Mouse (Mus musculus) heart, embryonic 13.5 days (tissue): ENCODE results near the gene Xrcc5. TPM values are rescaled to one million over a fixed set of nuclear protein-coding genes. Genes with fewer than 3 reads are reported as not detected.

ENCODE experiments used
- ATAC-seq: fragments of 200-750 bp; cut with Nextera tagmentation; 2 replicates; pipeline ENCODE4 v1.8.0; 2017; ENCODE audit warnings: moderate TSS enrichment; ENCODE audit not compliant: insufficient number of reproducible peaks, low FRiP score, low TSS enrichment; ENCODE audit errors: extremely low read depth
- H3K27ac ChIP-seq: fragments of 300-500 bp; sonication (generic); replicated peaks from 2 replicates; pipeline ENCODE4 v1.5.1; 2015; ENCODE audit warnings: moderate library complexity, mild to moderate bottlenecking, inconsistent platforms
- H3K27me3 ChIP-seq: fragments of 300-500 bp; sonication (generic); replicated peaks from 2 replicates; pipeline ENCODE4 v1.6.1; 2015; ENCODE audit warnings: mild to moderate bottlenecking, inconsistent platforms
- H3K36me3 ChIP-seq: fragments of 300-500 bp; sonication (generic); 2 replicates; pipeline ENCODE4 v1.6.1; 2015; ENCODE audit warnings: mild to moderate bottlenecking, inconsistent platforms
- H3K4me1 ChIP-seq: fragments of 300-500 bp; sonication (generic); 2 replicates; pipeline ENCODE4 v1.6.1; 2015; ENCODE audit warnings: inconsistent platforms
- H3K4me2 ChIP-seq: fragments of 300-500 bp; sonication (generic); 2 replicates; pipeline ENCODE4 v1.6.1; 2015; ENCODE audit warnings: inconsistent platforms, mild to moderate bottlenecking, moderate library complexity
- H3K4me3 ChIP-seq: fragments of 300-500 bp; sonication (generic); 2 replicates; pipeline ENCODE4 v1.5.1; 2015; ENCODE audit warnings: moderate library complexity, mild to moderate bottlenecking, inconsistent platforms
- H3K9ac ChIP-seq: fragments of 300-500 bp; sonication (generic); 2 replicates; pipeline ENCODE4 v1.6.1; 2015; ENCODE audit warnings: inconsistent platforms, mild to moderate bottlenecking, moderate library complexity
- H3K9me3 ChIP-seq: fragments of 300-500 bp; sonication (generic); 2 replicates; pipeline ENCODE4 v1.6.1; 2016; ENCODE audit warnings: inconsistent platforms
- WGBS: fragments of 180-500 bp; shearing (Covaris S2); methylation state at CpG from one replicate; pipeline ENCODE4 v1.1.7; 2015; ENCODE audit warnings: mixed read lengths; 5-methylcytosine and 5-hydroxymethylcytosine counted together
- polyA plus RNA-seq: library from polyadenylated mRNA; unstranded; fragments of >200 nt; fragmentation: Nextera tagmentation; extraction: Ambion mirVana; gene quantifications from 2 replicates; pipeline ENCODE4 v1.2.1, GENCODE M21; 2015

The Xrcc5 gene
- polyA plus RNA-seq, 1 experiment from 2014 or later: 18.1 TPM

GRCm38 (mm10) chr1:72420220-72420619, 113.0 kb downstream of the Xrcc5 start:
- Histone ChIP-seq H3K4me3 (no peak overlapping the region), H3K9ac (no peak overlapping the region), H3K27me3 (peaks cover 6% of the 10 kb centered on the region; the same call in 1 of the 2 replicates), H3K27ac (no peak overlapping the region), H3K36me3 (no peaks in the 10 kb centered on the region), H3K9me3 (no peaks in the 10 kb centered on the region), H3K4me2 (no peak overlapping the region), H3K4me1 (no peaks in the 10 kb centered on the region)
- ATAC-seq: no peak
- WGBS: 86% methylated on average over 2 of the region's 2 CpGs

GRCm38 (mm10) chr1:72422121-72422520, 114.9 kb downstream of the Xrcc5 start:
- ATAC-seq: no peak

DNA sequence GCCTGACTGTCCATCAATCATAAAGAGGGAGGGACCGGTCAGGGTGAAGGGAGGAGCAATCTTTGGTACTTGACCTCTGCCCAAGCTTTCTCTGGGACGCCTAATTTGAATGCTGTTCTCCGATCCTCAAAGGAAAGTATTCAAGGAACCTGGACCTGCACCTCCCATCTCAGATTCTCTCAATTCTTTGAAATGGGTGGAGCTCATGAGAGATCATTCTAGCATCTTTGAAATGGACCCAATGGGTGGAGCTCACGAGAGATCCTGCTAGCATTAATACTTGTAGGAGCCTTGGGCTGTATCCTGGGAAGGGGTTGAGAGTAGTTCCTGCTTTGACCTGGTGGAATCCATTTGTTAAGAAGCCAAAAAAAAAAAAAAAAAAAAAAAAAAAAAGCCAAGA, 119.2 kb downstream of the Xrcc5 start:
- Histone ChIP-seq H3K36me3 (no peaks in the 10 kb centered on the region), H3K27ac (no peak overlapping the region), H3K4me3 (no peak overlapping the region), H3K9me3 (no peaks in the 10 kb centered on the region), H3K9ac (no peak overlapping the region), H3K4me1 (no peaks in the 10 kb centered on the region), H3K27me3 (peaks cover 6% of the 10 kb centered on the region; the same call in 1 of the 2 replicates), H3K4me2 (no peak overlapping the region)
- WGBS: 71% methylated on average over 4 of the region's 4 CpGs
- no peak for ATAC-seq

More at GRCm38 (mm10) chr1:72422121-72422520, 114.9 kb downstream of the Xrcc5 start:
- Histone ChIP-seq H3K36me3 (no peaks in the 10 kb centered on the region), H3K4me3 (no peak overlapping the region), H3K27me3 (peaks cover 6% of the 10 kb centered on the region; the same call in 1 of the 2 replicates), H3K4me2 (no peak overlapping the region), H3K9me3 (no peaks in the 10 kb centered on the region), H3K27ac (no peak overlapping the region), H3K9ac (no peak overlapping the region), H3K4me1 (no peaks in the 10 kb centered on the region)
- 81% methylated on average over 4 of the region's 4 CpGs for WGBS

DNA sequence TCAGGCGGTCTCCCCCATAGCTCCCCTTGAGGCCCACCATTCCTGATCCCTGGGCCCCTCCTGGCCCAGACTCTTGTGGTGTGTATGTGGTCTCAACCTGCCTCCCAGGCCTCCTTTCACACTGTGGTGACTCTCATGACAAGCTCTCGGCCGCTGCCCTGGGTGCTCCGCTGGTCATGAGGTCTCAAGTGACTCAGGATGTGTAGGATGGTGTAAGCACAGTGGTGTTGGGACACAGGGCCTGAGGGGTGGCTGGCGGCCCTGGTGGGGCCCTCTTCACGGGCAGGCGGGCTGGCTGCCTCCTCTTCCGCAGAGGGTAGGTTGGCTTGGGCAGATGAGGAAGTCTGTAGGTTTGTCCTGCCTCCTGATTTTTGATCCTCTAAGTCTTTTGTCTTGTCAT, 121.3 kb downstream of the Xrcc5 start:
- 80% methylated on average over 8 of the region's 8 CpGs for WGBS
- H3K27me3 ChIP-seq: peaks cover 14% of the 10 kb centered on the region; the same call in 1 of the 2 replicates
- H3K9me3 ChIP-seq: no peaks in the 10 kb centered on the region
- no peak for ATAC-seq
- H3K36me3 ChIP-seq: no peaks in the 10 kb centered on the region
- H3K27ac ChIP-seq: no peak overlapping the region
- no peak overlapping the region for H3K4me2 ChIP-seq
- no peaks in the 10 kb centered on the region for H3K4me1 ChIP-seq
- no peak overlapping the region for H3K9ac ChIP-seq
- H3K4me3 ChIP-seq: no peak overlapping the region

DNA sequence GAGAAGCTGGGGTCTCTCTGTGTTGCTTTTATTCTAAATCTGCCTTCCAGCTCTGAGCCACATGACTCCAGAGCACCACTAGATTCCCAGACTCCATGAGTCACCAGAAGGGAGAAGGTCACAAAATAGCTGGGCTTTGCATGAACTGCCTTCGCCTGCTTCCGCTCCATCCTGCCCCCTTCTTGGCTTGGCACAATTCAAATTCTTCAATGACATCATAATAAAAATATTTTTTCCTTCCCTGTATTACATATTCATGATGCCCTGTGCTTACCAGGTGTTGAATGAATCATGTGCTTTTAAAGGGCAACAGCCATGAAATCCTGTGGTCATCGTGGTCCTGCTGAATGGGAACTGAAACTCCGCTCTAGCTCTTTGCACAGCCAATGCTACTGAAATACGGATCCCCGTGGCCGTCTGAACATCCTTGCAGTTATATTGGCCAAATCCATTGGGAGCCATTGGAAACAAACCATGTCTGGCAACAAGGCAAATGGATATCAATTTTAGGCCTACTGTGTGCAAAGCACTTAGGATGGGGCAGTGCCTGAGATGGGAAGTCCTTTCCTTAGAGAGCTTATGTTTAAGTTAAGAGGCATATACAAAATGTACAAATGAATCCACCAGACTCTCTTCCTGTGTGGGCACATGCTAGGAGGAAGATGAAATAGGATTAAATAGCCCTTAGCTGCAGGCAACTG, 122.0 kb downstream of the Xrcc5 start:
- H3K4me2 ChIP-seq: no peak overlapping the region
- peaks cover 8% of the 10 kb centered on the region; the same call in 1 of the 2 replicates for H3K27me3 ChIP-seq
- H3K9ac ChIP-seq: no peak overlapping the region
- no peak overlapping the region for H3K27ac ChIP-seq
- H3K9me3 ChIP-seq: no peaks in the 10 kb centered on the region
- H3K36me3 ChIP-seq: no peaks in the 10 kb centered on the region
- WGBS: 84% methylated on average over 7 of the region's 7 CpGs
- ATAC-seq: no peak
- no peak overlapping the region for H3K4me3 ChIP-seq
- no peaks in the 10 kb centered on the region for H3K4me1 ChIP-seq

GRCm38 (mm10) chr1:72432579-72432978, 125.4 kb downstream of the Xrcc5 start:
- Histone ChIP-seq H3K27me3 (peaks cover 8% of the 10 kb centered on the region; the same call in 1 of the 2 replicates), H3K4me3 (no peak overlapping the region), H3K27ac (no peak overlapping the region), H3K9me3 (no peaks in the 10 kb centered on the region), H3K4me2 (no peak overlapping the region), H3K9ac (no peak overlapping the region), H3K4me1 (no peaks in the 10 kb centered on the region), H3K36me3 (no peaks in the 10 kb centered on the region)
- 91% methylated on average over 1 of the region's 1 CpGs for WGBS
- no peak for ATAC-seq

- Histone ChIP-seq H3K4me3 (no peak overlapping the region), H3K27ac (no peak overlapping the region), H3K36me3 (no peaks in the 10 kb centered on the region), H3K9me3 (no peaks in the 10 kb centered on the region), H3K4me1 (no peaks in the 10 kb centered on the region), H3K9ac (no peak overlapping the region), H3K27me3 (peaks cover 8% of the 10 kb centered on the region; the same call in 1 of the 2 replicates), H3K4me2 (no peak overlapping the region)
- 60% methylated on average over 3 of the region's 3 CpGs for WGBS
- ATAC-seq: no peak
Measured at GRCm38 (mm10) chr1:72434510-72434909, 127.3 kb downstream of the Xrcc5 start.

DNA sequence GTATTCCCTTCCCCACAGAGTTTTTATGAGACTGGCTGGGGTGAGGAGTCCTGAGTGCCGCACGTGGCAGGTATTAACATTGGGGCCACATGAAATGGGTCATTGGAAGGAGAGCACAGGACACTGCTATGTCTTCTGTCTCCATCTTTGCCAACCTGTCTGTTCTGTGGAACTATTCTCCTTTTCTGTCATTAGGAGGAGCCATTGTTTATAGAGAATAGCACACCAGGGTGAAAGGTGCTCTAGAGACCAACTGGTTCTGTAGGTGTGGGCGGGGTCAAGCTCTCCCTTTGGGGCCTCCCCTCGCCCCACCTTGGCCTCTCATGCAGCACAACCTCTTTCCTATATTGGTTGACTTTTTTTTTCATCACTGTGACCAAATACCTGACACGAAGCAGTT, 129.7 kb downstream of the Xrcc5 start:
- H3K27me3 ChIP-seq: peaks cover 8% of the 10 kb centered on the region; the same call in 1 of the 2 replicates
- H3K27ac ChIP-seq: no peak overlapping the region
- H3K36me3 ChIP-seq: no peaks in the 10 kb centered on the region
- 65% methylated on average over 5 of the region's 5 CpGs for WGBS
- H3K4me3 ChIP-seq: no peak overlapping the region
- no peak overlapping the region for H3K9ac ChIP-seq
- no peaks in the 10 kb centered on the region for H3K9me3 ChIP-seq
- no peak for ATAC-seq
- H3K4me2 ChIP-seq: no peak overlapping the region
- H3K4me1 ChIP-seq: no peaks in the 10 kb centered on the region

DNA sequence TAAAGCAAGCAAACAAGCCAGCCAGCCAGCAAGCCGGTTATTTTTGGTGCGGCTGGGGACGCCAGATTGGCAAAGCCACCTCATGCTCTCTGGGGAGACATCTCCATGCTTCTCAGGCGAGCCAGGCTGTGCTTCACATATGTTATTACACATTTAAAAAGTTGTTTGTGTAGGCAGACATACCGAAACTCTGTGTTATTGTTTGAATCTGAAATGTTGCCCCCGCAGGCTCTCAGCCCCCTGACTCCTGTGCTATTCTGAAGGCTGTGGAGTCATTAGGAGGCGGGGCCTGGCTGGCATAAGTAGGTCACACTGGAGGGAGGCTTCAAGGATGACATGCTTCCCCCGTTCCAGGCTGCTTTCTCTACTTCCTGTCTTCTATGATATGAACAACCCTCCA, 131.9 kb downstream of the Xrcc5 start:
- H3K9me3 ChIP-seq: no peaks in the 10 kb centered on the region
- no peaks in the 10 kb centered on the region for H3K27me3 ChIP-seq
- no peak overlapping the region for H3K4me2 ChIP-seq
- 69% methylated on average over 8 of the region's 8 CpGs for WGBS
- H3K4me1 ChIP-seq: no peaks in the 10 kb centered on the region
- no peak overlapping the region for H3K9ac ChIP-seq
- no peak overlapping the region for H3K27ac ChIP-seq
- no peaks in the 10 kb centered on the region for H3K36me3 ChIP-seq
- no peak for ATAC-seq
- no peak overlapping the region for H3K4me3 ChIP-seq

DNA sequence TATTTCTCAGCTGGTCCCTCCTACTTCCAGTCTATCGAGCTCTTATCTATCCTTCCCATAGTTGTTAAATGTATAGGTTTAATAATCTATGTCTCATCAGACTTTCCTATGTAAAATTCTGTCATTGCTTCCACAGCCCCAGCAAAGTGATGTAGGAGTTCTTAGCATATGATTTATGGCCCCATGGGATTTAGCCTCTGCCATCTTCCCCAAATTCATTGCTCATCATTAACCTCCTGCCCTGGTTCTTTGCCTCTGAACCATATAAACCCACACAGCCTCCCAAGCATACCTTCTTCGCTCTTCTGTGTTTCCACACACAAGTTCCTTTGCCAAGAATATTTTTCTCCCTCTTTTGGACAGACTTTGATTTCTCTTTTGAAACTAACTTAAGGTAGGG, 135.5 kb downstream of the Xrcc5 start:
- H3K9ac ChIP-seq: no peak overlapping the region
- H3K9me3 ChIP-seq: no peaks in the 10 kb centered on the region
- H3K27ac ChIP-seq: no peak overlapping the region
- 69% methylated on average over 2 of the region's 2 CpGs for WGBS
- H3K27me3 ChIP-seq: no peaks in the 10 kb centered on the region
- no peaks in the 10 kb centered on the region for H3K4me1 ChIP-seq
- ATAC-seq: no peak
- no peak overlapping the region for H3K4me3 ChIP-seq
- H3K4me2 ChIP-seq: no peak overlapping the region
- H3K36me3 ChIP-seq: no peaks in the 10 kb centered on the region
